Mouse (Mus musculus): ENCODE results near the gene Akap11.

- TF ChIP-seq CTCF (IDR thresholded peaks at IDR 0.05; ENCODE audit: low read depth) (no peak), EP300 (IDR thresholded peaks at IDR 0.05; ENCODE audit: low read depth) (no peak)
These were observed 1.2 kb downstream of the Akap11 start for GRCm38 (mm10) chr14:78535366-78535765.

Data from liver, embryonic 14.5 days (tissue).